Mouse (Mus musculus): ENCODE measurements at regions not wholly inside any gene's neighbourhood (a gene's known extent, or its start where the extent isn't known, plus 50 kb on each side); places are given as distances from the start of the nearest gene placed in this dataset.

DNA sequence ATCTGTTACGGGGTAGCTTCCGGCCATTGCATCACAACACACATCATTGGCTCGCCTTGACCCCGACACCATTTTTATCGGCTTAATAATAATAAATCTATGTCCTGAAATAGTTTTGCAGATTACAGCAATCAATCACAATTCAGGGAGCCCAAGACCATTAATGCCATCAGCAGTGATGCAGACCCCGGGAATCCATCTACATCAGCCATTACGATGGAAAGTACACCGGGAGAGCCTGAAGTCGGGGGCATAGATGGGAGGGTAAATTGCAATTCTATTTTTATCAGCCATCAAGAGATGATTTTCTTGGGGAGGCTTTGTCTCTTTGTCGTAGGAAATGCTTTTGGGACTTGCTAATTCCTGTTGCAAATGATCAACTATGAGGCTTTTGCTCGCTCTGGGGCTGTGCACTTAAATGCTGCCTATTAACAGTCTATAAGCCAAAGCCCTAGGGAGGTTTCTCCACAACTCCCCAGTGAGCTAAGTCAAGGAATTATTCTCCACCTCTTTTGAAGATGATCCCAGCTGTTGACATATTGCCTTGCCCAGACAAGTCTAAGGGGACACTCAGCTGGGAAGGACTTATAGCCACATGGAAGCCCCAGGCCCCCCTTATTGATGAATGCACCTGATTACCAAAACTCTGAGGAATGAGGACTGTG is 173.4 kb downstream of the Pik3r1 start:
- TF ChIP-seq TAL1 (IDR thresholded peaks at IDR 0.05; ENCODE audit: low read length) (no peak), GATA1 (IDR thresholded peaks at IDR 0.05; ENCODE audit: low read length) (no peak)
